15 mouse cellular contexts compared by ENCODE assay signal in genomic region chr9:40294210-40294609, GRCm38 (mm10). TPM values are rescaled to one million over a fixed set of nuclear protein-coding genes. Genes with fewer than 3 reads are reported as not detected.
"Had no signal": no experiment of that assay in that cellular context is flagged by ENCODE, and none has a peak within 500 bp of the region (broad histone marks: within the 10 kb centered on the region; RNA-seq: fewer than 3 reads in every experiment).

No protein-coding gene starts in this region.

- DNase-seq: kidney, adult 11 months; kidney, postnatal 14 days; layer of hippocampus, adult 9-11 months; layer of hippocampus, postnatal 36 days; lung, embryonic 14.5 days; lung, postnatal 10 days; lung, postnatal 4 days; right cerebral cortex, adult 18-20 months; right cerebral cortex, postnatal 25 days; thymus, adult 18-20 months; thymus, postnatal 14 days had no signal

- H3K4me3 ChIP-seq: limb, embryonic 15.5 days; liver, embryonic 12.5 days had no signal

- H3K27ac ChIP-seq: limb, embryonic 15.5 days; liver, embryonic 12.5 days had no signal

- H3K27me3 ChIP-seq: limb, embryonic 15.5 days; liver, embryonic 12.5 days had no signal

- H3K4me2 ChIP-seq: limb, embryonic 15.5 days; liver, embryonic 12.5 days; lung, embryonic 14.5 days; midbrain, embryonic 11.5 days had no signal

- H3K9me3 ChIP-seq: limb, embryonic 15.5 days; liver, embryonic 12.5 days had no signal

- H3K9ac ChIP-seq: limb, embryonic 15.5 days; liver, embryonic 12.5 days; lung, embryonic 14.5 days had no signal

- ATAC-seq: liver, embryonic 12.5 days had no signal

- H3K4me1 ChIP-seq: limb, embryonic 15.5 days; liver, embryonic 12.5 days had no signal

RNA-seq across cellular contexts. Expression of gene Scn3b, which starts 25.2 kb away (rescaled TPM):
- total RNA-seq: megakaryocyte, adult 5-6 weeks had no signal
